Mouse (Mus musculus): ENCODE measurements around the gene Gm6902. TPM values are rescaled to one million over a fixed set of nuclear protein-coding genes. Genes with fewer than 3 reads are reported as not detected.
"Not testable (repeated sequence)": the region's sequence is repeated elsewhere in the genome, so short reads cannot be mapped to it uniquely, and the experiment has no call there.

The Gm6902 gene
- polyA plus RNA-seq (2015; fragmentation: Nextera tagmentation; extraction: Ambion mirVana), result not detected in 2 replicates

DNA sequence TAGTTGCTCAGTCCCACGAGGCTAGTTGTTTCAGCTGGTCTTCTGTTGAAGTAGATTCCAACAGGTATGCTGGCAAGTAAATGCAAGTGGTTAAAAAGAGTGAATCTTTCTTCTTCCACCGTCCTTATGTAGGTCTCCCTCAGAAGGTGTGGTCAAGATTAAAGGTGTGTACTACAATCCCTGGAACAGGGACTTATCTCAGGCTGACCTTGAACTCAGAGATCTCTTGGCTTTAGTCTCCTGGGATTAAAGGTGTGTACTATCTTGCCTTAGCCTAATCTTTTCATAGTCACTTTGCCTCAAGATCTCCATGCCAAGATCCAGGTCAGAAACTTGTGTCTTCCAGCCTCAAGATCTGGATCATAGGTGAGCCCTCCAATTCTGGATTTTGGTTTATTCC lies at the start of gene Gm6902:
TSS of gene Gm6902 (minus strand) at position 101 of the 400 bp plus-strand sequence.
- H3K9me3 ChIP-seq; H3K4me3 ChIP-seq; H3K4me1 ChIP-seq; H3K9ac ChIP-seq; H3K27me3 ChIP-seq; H3K4me2 ChIP-seq; H3K27ac ChIP-seq; H3K36me3 ChIP-seq; ATAC-seq (ENCODE audit: borderline replicate concordance, extremely low read depth, low FRiP score, low TSS enrichment): not testable (repeated sequence)
- WGBS, result no CpG with 5 or more reads among the region's 2 CpGs

DNA sequence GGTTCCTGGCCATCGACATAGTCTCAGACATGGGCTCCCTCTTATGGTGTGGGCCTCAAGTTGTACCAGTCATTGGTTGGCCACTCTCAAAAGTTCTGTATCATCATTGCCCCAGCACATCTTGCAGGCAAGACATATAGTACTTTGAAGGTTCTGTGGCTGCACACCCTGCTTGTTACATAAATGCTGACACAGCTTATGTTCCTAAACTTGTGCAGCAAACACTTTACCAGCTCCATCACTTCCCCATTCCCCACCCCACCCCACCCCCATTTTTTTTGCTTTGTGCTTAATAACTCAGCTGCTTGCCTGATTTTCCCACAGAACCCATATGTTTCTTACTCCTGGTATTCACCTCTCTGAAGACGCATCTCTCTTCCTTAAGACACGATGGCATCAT lies 22.2 kb upstream of the Gm6902 start, which contains the start of gene Nlrp4e:
TSS of gene Nlrp4e (plus strand) at position 301 of the 400 bp plus-strand sequence.
- H3K36me3 ChIP-seq; ATAC-seq (ENCODE audit: borderline replicate concordance, extremely low read depth, low FRiP score, low TSS enrichment); H3K4me3 ChIP-seq; H3K9ac ChIP-seq; H3K4me1 ChIP-seq; H3K4me2 ChIP-seq; H3K27ac ChIP-seq; H3K9me3 ChIP-seq; H3K27me3 ChIP-seq: not testable (repeated sequence)
- WGBS, result 80% methylated on average over 3 of the region's 3 CpGs

DNA sequence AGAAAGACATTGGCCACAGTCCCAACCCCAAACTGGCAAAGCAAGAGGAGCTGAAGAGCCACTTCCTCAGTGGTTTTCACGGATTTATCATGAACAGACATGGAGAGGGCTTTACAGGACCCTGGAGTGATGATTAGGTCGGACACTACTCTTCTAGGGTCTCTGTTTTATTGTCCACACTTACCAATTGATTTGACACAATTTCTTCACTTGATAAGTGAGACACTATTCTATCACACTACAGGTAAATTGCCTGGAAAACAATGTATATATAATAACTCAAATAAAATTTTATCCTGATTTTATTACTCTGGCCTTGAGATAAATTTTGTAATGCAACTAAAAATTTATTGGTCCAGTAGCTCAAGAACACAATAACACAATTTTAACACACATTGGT lies 27.1 kb downstream of the Gm6902 start, which contains the start of gene Vmn1r166:
TSS of gene Vmn1r166 (minus strand) at position 101 of the 400 bp plus-strand sequence.
- H3K36me3 ChIP-seq; H3K27me3 ChIP-seq; H3K27ac ChIP-seq; H3K4me2 ChIP-seq; ATAC-seq (ENCODE audit: borderline replicate concordance, extremely low read depth, low FRiP score, low TSS enrichment); H3K9me3 ChIP-seq; H3K4me3 ChIP-seq; H3K4me1 ChIP-seq; H3K9ac ChIP-seq: not testable (repeated sequence)
- WGBS, result no CpG with 5 or more reads among the region's 2 CpGs

Other genes starting within 250 kb of the Gm6902 start
- not detected in 2 replicates for gene Vmn1r163, start 223.4 kb downstream of the Gm6902 start, polyA plus RNA-seq (2015; fragmentation: Nextera tagmentation; extraction: Ambion mirVana)
- not detected in 2 replicates for gene Gm8720, start 211.4 kb downstream of the Gm6902 start, polyA plus RNA-seq (2015; fragmentation: Nextera tagmentation; extraction: Ambion mirVana)
- gene Gm10662, start 134.4 kb downstream of the Gm6902 start, polyA plus RNA-seq (2015; fragmentation: Nextera tagmentation; extraction: Ambion mirVana), result not detected in 2 replicates
- gene Vmn1r165, start 61.6 kb downstream of the Gm6902 start, polyA plus RNA-seq (2015; fragmentation: Nextera tagmentation; extraction: Ambion mirVana), result not detected in 2 replicates
- not detected in 2 replicates for gene Vmn1r166, start 27.2 kb downstream of the Gm6902 start, polyA plus RNA-seq (2015; fragmentation: Nextera tagmentation; extraction: Ambion mirVana)
- gene Nlrp4e, start 22.3 kb upstream of the Gm6902 start, polyA plus RNA-seq (2015; fragmentation: Nextera tagmentation; extraction: Ambion mirVana), result not detected in 2 replicates
- gene Nlrp5, start 107.0 kb upstream of the Gm6902 start, polyA plus RNA-seq (2015; fragmentation: Nextera tagmentation; extraction: Ambion mirVana), result 0.04 TPM in 1 of 2 replicates, not detected in the other
- not detected in 2 replicates for gene Vmn1r167, start 228.3 kb upstream of the Gm6902 start, polyA plus RNA-seq (2015; fragmentation: Nextera tagmentation; extraction: Ambion mirVana)

Data from lung, embryonic 15.5 days (tissue).